In the genomic region with DNA sequence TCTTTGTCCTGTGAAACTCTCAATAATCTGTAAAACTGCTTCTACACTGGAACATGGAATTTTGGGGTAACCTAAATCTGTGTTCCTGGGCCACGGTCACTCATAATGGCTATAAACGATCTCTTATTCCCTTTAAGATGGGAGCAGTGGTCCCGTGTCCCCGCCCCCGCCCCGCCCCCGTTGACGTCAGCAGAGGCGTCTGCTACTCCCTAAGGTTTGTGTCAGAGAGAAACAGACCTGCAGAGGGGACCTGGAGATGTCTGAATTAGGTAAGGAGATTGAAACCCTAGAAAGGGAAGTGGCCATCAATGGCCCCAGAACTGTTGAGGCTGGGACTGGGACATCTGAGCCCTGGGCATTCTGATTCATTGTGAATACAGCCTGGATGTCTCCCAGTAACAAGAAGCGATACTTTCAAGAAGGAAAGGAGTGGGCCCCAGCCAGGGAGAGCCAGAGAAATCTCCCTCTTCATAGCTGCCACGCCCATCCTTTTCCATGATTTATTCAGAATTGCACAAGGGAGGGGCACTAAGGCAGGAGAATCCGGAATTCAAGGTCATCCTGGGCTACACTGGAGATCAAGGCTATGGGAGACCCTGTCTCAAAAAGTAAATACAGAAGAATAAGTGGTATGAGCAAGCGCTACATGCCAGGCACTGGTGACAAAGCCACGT, we compare ENCODE assay signal across 24 mouse cellular contexts. TPM values are rescaled to one million over a fixed set of nuclear protein-coding genes. Genes with fewer than 3 reads are reported as not detected.
DNase-seq lines count a peak whose midpoint lies in the region; ATAC-seq and TF ChIP-seq lines count a peak whose summit lies in the region.
"Had no signal": no experiment of that assay in that cellular context is flagged by ENCODE, and none has a peak within 500 bp of the region (broad histone marks: within the 10 kb centered on the region; RNA-seq: fewer than 3 reads in every experiment).

No protein-coding gene starts in this region.

- no peak overlapping the region for H3K4me2 ChIP-seq in lung, postnatal 0 days (replicated peaks; ENCODE audit: low read depth, low read length)
- 0 out of 2 replicates have a peak overlapping the region, but pooled peaks have one; percentile 11 for H3K4me2 ChIP-seq in intestine, embryonic 15.5 days (replicated peaks)
- H3K4me2 ChIP-seq: embryonic facial prominence, embryonic 12.5 days; forebrain, embryonic 15.5 days; heart, embryonic 13.5 days; hindbrain, embryonic 12.5 days; lung, embryonic 14.5 days had no signal

- peak overlapping the region; percentile 27; the same call in 1 of the 2 replicates for H3K27ac ChIP-seq in lung, postnatal 0 days (ENCODE audit: low read length)
- H3K27ac ChIP-seq in intestine, embryonic 15.5 days: no peak overlapping the region
- H3K27ac ChIP-seq: embryonic facial prominence, embryonic 12.5 days; forebrain, embryonic 15.5 days; heart, embryonic 13.5 days; hindbrain, embryonic 12.5 days; liver, embryonic 14.5 days; midbrain, embryonic 10.5 days had no signal

- TF ChIP-seq EP300 in lung, postnatal 0 days (IDR thresholded peaks at IDR 0.05): peak; percentile 16; the same call in 1 of the 2 replicates

- ATAC-seq in lung, postnatal 0 days: peak; percentile 27; the same call in 1 of the 2 replicates
- peak; percentile 29; the same call in 1 of the 2 replicates for ATAC-seq in intestine, embryonic 15.5 days
- no peak for ATAC-seq in erythroid progenitor cell, adult 5-6 weeks (replicated peaks; ENCODE audit: low FRiP score, poor library complexity, severe bottlenecking)
- ATAC-seq: forebrain, embryonic 15.5 days; midbrain, embryonic 16.5 days had no signal

- no peak for TF ChIP-seq CTCF in lung, postnatal 0 days (IDR thresholded peaks at IDR 0.05)

- H3K9ac ChIP-seq in lung, postnatal 0 days (replicated peaks; ENCODE audit: low read depth): no peak overlapping the region
- H3K9ac ChIP-seq in intestine, embryonic 15.5 days: no peak overlapping the region
- H3K9ac ChIP-seq: embryonic facial prominence, embryonic 12.5 days; forebrain, embryonic 15.5 days; heart, embryonic 13.5 days; hindbrain, embryonic 12.5 days; liver, embryonic 14.5 days; lung, embryonic 14.5 days had no signal

- intact Hi-C loops in left cerebral cortex, postnatal 25 days (cut with DNase I): no loop called here

- WGBS in lung, postnatal 0 days: 38% methylated on average over 14 of the region's 14 CpGs
- 42% methylated on average over 14 of the region's 14 CpGs for WGBS in intestine, embryonic 15.5 days

- H3K4me3 ChIP-seq in lung, postnatal 0 days (ENCODE audit: low read depth, low read length): no peak overlapping the region
- H3K4me3 ChIP-seq in intestine, embryonic 15.5 days (replicated peaks): no peak overlapping the region
- H3K4me3 ChIP-seq: embryonic facial prominence, embryonic 12.5 days; forebrain, embryonic 15.5 days; heart, embryonic 13.5 days; hindbrain, embryonic 12.5 days; midbrain, embryonic 10.5 days had no signal

- H3K4me1 ChIP-seq in lung, postnatal 0 days (ENCODE audit: insufficient read depth, low read depth, low read length): peaks cover 8% of the 10 kb centered on the region; the same call in 1 of the 2 replicates
- H3K4me1 ChIP-seq in intestine, embryonic 15.5 days (replicated peaks): peaks cover 21% of the 10 kb centered on the region; the same call in 1 of the 2 replicates

- peak; percentile 41 for DNase-seq in lung, postnatal 0 days (ENCODE audit: low spot score)
- DNase-seq in lung, postnatal 36 days: no peak
- peak; percentile 75 for DNase-seq in NIH3T3 (ENCODE audit: low read depth)
- DNase-seq in cerebellum, adult 18-20 months: no peak
- no peak for DNase-seq in left cerebral cortex, postnatal 25 days (ENCODE audit: low spot score in 2 of 2)
- DNase-seq in spleen, adult 12 weeks (ENCODE audit: low spot score): no peak
- DNase-seq: cerebellum, adult 11-12 months; cerebellum, postnatal 14 days; gastrocnemius, postnatal 14 days; heart, adult 18-20 months; heart, postnatal 14 days; kidney, adult 2 months; kidney, postnatal 25 days; lung, embryonic 14.5 days; thymus, postnatal 25 days had no signal

- H3K27me3 ChIP-seq in lung, postnatal 0 days (replicated peaks; ENCODE audit: insufficient read depth, low read length): no peaks in the 10 kb centered on the region
- H3K27me3 ChIP-seq in intestine, embryonic 15.5 days (replicated peaks): no peaks in the 10 kb centered on the region
- H3K27me3 ChIP-seq: embryonic facial prominence, embryonic 12.5 days; forebrain, embryonic 15.5 days; heart, embryonic 13.5 days had no signal

- H3K9me3 ChIP-seq in lung, postnatal 0 days (ENCODE audit: low read length): no peaks in the 10 kb centered on the region
- no peaks in the 10 kb centered on the region for H3K9me3 ChIP-seq in intestine, embryonic 15.5 days
- H3K9me3 ChIP-seq: embryonic facial prominence, embryonic 12.5 days; forebrain, embryonic 15.5 days; heart, embryonic 13.5 days; hindbrain, embryonic 12.5 days; midbrain, embryonic 10.5 days had no signal

- no peaks in the 10 kb centered on the region for H3K36me3 ChIP-seq in lung, postnatal 0 days (ENCODE audit: insufficient read depth, low read length)
- no peaks in the 10 kb centered on the region for H3K36me3 ChIP-seq in intestine, embryonic 15.5 days
- H3K36me3 ChIP-seq: embryonic facial prominence, embryonic 12.5 days; forebrain, embryonic 15.5 days; heart, embryonic 13.5 days; hindbrain, embryonic 12.5 days; midbrain, embryonic 10.5 days had no signal

RNA-seq across cellular contexts. Expression of a gene that starts 20.0 kb away (rescaled TPM):
- 9.6 and 10.3 TPM in 2 replicates for polyA plus RNA-seq in lung, postnatal 0 days (2015; fragmentation: Nextera tagmentation; extraction: Ambion mirVana)
- 2.2 and 2.5 TPM in 2 replicates for polyA plus RNA-seq in intestine, embryonic 15.5 days (2015; fragmentation: Nextera tagmentation; extraction: Ambion mirVana)
- total RNA-seq in erythroid progenitor cell, adult 5-6 weeks (2015; ENCODE audit: low replicate concordance): not detected in 2 replicates
- total RNA-seq in erythroid progenitor cell, adult 5-6 weeks (2017; ENCODE audit: low replicate concordance): not detected in 2 replicates
- under 1 TPM; 0.30 to 0.62 TPM for total RNA-seq in left cerebral cortex, postnatal 25 days (2021)

Comparison
In these comparisons a context has a peak if more than half of its experiments do, and no peak if none do; other contexts are left out.
1. DNase-seq: peak in lung, postnatal 0 days (single experiment) and NIH3T3 (single experiment); none in lung, postnatal 36 days (single experiment), cerebellum, adult 18-20 months (0 of 2), left cerebral cortex, postnatal 25 days (0 of 2) and spleen, adult 12 weeks (single experiment).